Mouse (Mus musculus) kidney, adult 18-20 months (tissue): Measurements from ENCODE around the gene Nudt4.
"Not testable (repeated sequence)": the region's sequence is repeated elsewhere in the genome, so short reads cannot be mapped to it uniquely, and the experiment has no call there.

Source experiments
- DNase-seq: peaks from one replicate; pipeline ENCODE4 v3.0.0; 2021

Gene Nudt4

GRCm38 (mm10) chr10:95566786-95567185, 2.8 kb upstream of the Nudt4 start:
- no peak for DNase-seq

- no peak for DNase-seq
Observed at GRCm38 (mm10) chr10:95565156-95565854, 1.4 kb upstream of the Nudt4 start.

- DNase-seq, result peak; percentile 68
Observed at GRCm38 (mm10) chr10:95562859-95563841, 796 bp downstream of the Nudt4 start.

- peak; percentile 20 for DNase-seq
Observed at GRCm38 (mm10) chr10:95562395-95562794, 1.6 kb downstream of the Nudt4 start.

GRCm38 (mm10) chr10:95561616-95562015, 2.3 kb downstream of the Nudt4 start:
- DNase-seq, result no peak

- no peak for DNase-seq
Observed at GRCm38 (mm10) chr10:95560394-95560983, 3.5 kb downstream of the Nudt4 start.

- no peak for DNase-seq
Observed at GRCm38 (mm10) chr10:95559426-95559825, 4.5 kb downstream of the Nudt4 start.

GRCm38 (mm10) chr10:95557337-95557828, 6.6 kb downstream of the Nudt4 start:
- no peak for DNase-seq

GRCm38 (mm10) chr10:95555866-95556265, 8.1 kb downstream of the Nudt4 start:
- DNase-seq, result no peak

- DNase-seq, result no peak
Observed at GRCm38 (mm10) chr10:95552326-95552725, 11.6 kb downstream of the Nudt4 start.

GRCm38 (mm10) chr10:95551752-95552151, 12.2 kb downstream of the Nudt4 start:
- no peak for DNase-seq

GRCm38 (mm10) chr10:95550506-95550905, 13.4 kb downstream of the Nudt4 start:
- DNase-seq, result no peak

GRCm38 (mm10) chr10:95549080-95549479, 14.9 kb downstream of the Nudt4 start:
- DNase-seq, result not testable (repeated sequence)

GRCm38 (mm10) chr10:95548154-95548826, 15.7 kb downstream of the Nudt4 start:
- no peak for DNase-seq

- DNase-seq, result no peak
Observed at GRCm38 (mm10) chr10:95546178-95546577, 17.8 kb downstream of the Nudt4 start.

GRCm38 (mm10) chr10:95545051-95545450, 18.9 kb downstream of the Nudt4 start:
- DNase-seq, result no peak

GRCm38 (mm10) chr10:95544651-95545050, 19.3 kb downstream of the Nudt4 start:
- no peak for DNase-seq

- DNase-seq, result no peak
Observed at GRCm38 (mm10) chr10:95544004-95544403, 19.9 kb downstream of the Nudt4 start.

- no peak for DNase-seq
Observed at GRCm38 (mm10) chr10:95543377-95543776, 20.6 kb downstream of the Nudt4 start.

GRCm38 (mm10) chr10:95542916-95543315, 21.0 kb downstream of the Nudt4 start:
- no peak for DNase-seq

GRCm38 (mm10) chr10:95539841-95540240, 24.1 kb downstream of the Nudt4 start:
- no peak for DNase-seq

GRCm38 (mm10) chr10:95539260-95539659, 24.7 kb downstream of the Nudt4 start:
- DNase-seq, result no peak

GRCm38 (mm10) chr10:95536222-95536541, 27.8 kb downstream of the Nudt4 start:
- DNase-seq, result no peak
